Mouse (Mus musculus): ENCODE measurements around the gene Fanca.
"Not testable (repeated sequence)": the region's sequence is repeated elsewhere in the genome, so short reads cannot be mapped to it uniquely, and the experiment has no call there.

Fanca gene

DNA sequence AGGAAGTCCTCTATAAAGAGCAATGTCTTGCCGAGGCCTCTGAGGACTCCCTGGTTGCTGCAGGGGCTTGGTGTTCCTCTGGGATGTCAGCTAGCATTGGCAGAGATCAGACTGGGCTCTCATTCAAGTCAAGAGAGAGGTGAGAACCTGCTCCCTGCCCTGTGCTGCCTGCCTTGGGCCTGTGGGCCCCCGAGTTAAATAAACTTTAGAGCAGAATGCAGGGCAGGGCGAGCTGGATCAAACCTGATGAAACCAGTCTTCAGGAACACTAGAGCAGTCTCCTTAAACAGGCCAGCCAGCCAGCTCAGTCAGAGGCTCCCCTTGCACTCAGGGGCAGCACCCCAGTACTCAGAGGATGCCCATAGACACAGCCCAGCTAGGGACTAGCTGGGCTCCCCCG is 46.5 kb downstream of the Fanca start:
- DNase-seq (ENCODE audit: low read depth, low spot score), result peak; percentile 65

DNA sequence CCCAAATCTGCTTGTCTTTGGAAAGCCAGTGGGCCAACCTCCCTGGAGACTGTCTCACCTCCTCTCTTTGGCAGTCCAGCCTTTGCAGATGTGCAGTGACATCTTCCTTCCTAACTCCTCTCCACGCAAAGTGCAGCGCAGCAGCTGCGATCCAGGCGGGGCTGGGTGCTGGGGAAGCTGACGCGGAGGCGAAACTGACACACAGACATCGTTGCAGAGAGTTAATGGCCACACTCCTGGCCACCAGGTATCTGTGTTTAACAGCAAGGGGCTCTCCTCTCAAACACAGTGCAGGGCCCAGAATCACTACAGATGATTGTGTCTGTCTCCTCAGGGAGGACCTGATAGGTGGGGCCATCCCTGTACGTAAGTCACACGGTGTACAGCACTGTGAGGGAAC is 47.2 kb downstream of the Fanca start:
- no peak for DNase-seq (ENCODE audit: low read depth, low spot score)

DNA sequence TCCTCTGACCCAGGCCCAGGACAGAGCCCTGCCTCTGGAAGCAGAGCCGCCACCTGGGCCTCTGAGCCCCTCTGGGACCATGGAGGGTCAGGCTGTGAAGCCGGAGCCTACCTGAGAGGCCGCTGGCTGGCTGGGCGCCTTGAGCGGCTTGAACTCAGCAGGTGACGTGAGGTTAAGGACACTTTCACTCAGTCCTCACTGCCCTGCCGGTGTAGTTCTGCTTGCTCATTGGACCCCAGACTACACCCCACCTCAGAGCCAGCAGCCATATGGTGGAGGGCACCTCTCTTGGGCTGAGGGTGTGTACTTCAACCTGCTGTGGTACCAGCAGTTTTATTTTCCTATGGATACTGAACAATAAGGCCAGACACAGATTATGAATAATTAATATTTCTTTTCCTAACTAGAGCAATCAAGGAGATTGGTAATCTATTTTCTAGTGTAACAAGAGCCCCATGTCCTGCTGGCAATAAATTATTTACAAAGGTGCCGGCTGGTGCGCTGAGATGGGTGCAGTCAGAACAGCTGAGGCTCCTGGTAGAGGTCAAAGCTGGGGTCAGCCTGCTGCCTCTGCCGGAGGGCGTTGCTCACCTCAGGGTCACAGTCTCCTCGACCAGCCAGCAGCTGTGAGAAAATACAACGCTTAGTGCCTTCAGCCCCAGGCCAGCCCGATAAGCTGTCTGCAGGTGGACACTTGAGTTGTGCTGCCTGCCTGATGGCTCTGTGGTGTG is 50.3 kb downstream of the Fanca start:
- DNase-seq (ENCODE audit: low read depth, low spot score), result peak; percentile 46

DNA sequence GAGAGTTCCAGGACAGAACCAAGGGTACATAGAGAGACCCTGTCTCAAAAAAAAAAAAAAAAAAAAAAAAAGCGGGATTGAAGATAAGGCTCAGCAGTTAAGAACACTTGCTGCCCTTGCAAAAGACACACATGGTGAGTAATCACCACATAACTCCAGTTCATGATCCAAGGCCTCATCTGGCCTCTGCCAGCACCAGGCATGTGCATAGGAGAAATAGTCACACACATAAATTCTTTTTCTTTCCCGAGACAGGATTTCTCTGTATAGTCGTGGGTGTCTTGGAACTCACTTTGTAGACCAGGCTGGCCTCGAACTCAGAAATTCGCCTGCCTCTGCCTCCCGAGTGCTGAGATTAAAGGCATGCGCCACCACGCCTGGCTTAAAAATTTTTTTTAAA is 60.8 kb downstream of the Fanca start:
- DNase-seq (ENCODE audit: low read depth, low spot score), result not testable (repeated sequence)

DNA sequence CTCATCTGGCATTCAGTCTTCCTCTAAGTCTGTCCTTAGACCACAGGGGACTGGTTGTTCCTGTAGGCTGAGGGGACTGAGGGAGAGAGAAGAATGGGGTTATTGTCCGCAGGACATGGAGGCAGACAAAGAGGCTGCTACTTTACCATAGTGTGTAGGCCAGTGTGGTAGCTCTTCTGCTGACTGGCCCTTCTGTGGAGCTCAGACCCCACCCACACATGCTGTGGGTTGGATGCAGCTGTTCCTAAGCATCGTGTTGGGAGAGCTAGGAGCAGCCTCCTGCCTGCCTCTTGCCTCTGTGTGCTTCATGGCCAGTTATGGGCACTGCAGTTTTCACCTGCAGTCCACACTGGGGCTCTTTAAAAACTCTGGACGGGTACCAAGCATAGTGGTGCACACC is 61.3 kb downstream of the Fanca start:
- DNase-seq (ENCODE audit: low read depth, low spot score), result no peak

DNA sequence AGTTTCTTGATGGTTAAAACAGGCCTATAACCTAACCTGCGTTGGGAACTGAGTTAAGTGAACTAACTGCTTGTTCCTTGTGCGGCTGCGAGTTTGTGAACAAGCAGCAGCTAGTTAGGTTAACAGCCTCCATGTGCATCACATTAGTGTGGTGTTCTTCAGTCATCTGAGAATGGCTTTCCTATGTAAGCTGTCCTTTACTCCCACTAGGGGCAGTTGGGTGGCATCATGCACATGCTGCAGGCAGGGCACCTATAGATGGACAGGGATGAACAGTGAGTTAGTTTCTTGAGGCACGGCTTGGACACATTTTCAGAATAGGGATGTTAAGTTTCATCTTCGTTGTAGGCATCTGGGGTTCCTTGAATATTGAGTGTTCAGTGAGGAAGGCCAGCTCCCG is 63.2 kb downstream of the Fanca start:
- DNase-seq (ENCODE audit: low read depth, low spot score), result no peak

DNA sequence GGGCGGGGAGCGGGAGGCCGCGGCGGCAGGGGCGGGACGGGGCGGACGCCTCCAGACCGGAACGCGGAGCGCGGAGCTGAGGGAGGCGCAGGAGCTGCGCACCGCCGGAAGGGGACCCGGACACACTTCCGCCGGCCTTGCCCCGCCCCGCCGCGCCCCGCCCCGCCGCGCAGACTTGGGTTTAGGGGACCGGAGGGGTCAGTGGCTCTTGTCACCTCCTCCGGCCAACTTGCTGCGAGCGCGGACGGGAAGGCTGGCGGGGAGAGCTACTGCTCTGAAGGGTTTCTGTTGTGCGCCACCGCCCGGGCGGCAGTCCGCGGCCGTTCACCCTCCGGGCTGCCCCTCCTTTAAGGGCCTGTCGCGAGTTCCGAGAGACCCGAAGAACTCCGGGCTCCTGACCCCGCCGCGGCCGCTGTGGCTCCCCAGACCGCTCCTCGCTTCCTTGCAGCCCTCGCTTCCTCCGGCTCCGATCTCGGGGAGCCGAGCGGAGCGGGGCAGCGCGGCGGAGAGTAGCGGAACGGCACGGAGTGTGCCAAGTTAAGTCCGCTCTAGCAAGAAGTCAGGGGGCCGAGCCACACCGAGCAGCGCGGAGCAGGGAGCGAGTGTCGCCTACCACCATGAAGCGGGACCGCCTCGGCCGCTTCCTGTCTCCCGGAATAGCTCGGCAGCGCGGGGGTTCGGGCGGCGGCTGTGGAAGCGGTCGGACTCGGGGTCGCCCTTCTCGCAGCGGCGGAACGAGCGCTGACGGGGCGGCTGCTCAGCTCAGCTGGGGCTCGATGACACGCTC is 64.1 kb downstream of the Fanca start, which contains the start of the genes Zfp276 and Vps9d1:
TSS of gene Zfp276 (plus strand) at position 97 of the 787 bp plus-strand sequence.
TSS of gene Vps9d1 (minus strand) at position 250 of the 787 bp plus-strand sequence.
- peak; percentile 82 for DNase-seq (ENCODE audit: low read depth, low spot score)

DNA sequence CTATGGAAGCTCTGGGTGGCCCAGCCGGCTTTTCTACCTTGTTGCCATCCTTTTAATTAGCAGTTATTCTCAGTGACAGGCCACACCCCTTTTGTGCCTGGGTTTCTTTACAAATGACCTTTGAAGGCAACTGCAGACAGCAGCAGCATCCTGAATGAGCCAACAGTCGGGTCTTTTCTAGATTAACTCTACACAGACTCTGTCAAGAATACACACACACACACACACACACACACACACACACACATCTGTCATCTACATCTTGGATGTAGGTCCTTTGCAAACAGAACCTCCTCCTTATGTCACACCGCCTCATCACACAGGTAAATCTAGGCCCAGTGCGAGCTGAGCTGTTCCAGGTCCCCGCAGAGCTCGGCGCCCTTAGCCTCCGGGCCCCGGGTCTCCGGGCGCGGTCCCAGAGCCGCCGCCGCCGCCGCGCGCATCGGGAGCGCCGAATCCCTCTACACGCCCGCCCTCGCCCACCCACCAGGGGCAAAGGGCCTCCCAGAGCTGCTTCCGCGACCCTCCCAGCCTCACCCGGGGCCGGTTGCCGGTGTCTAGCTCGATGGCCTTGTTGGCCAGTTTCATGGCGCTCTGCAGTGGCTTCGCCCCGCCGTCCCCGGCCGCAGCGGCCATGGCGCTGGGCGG is 64.8 kb downstream of the Fanca start:
- no peak for DNase-seq (ENCODE audit: low read depth, low spot score)

DNA sequence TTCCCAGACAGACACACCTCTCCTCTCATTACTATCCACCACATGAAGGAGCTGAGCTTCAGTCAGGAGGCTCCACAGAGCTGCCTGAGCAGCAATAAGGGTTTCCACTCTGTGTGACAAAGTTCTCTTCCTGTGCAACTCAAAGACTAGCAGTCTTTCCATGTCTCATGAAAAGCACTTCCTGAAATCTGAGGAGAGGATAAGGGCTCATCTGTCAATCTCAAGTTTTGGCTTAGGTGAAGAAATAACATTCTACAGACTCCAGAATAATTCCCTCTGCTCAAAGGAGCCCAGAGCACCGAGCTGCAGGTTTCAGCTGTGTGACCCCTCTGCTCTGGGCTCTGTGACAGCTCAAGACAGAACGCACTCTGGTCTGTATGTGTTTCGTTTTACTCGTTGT is 65.5 kb downstream of the Fanca start:
- DNase-seq (ENCODE audit: low read depth, low spot score), result no peak

DNA sequence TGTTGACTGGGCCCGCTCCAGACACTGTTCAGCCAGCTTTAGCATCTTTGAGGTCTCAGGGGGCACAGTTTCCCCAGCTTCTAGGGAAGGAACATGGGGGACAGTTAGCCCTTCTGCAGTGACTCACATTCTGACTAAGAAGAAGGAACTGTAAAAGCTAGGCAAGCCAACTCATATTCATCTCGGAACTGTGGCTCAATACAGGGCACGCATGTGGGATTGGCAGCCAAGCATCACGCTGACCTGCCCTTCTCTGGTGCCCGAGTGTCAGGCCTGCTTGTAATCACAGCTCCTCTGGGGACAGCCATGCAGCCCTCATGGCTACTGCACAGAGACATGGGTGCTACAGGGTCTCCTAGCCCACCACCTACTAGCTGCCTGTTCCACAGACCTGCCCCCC is 67.4 kb downstream of the Fanca start:
- DNase-seq (ENCODE audit: low read depth, low spot score), result no peak

DNA sequence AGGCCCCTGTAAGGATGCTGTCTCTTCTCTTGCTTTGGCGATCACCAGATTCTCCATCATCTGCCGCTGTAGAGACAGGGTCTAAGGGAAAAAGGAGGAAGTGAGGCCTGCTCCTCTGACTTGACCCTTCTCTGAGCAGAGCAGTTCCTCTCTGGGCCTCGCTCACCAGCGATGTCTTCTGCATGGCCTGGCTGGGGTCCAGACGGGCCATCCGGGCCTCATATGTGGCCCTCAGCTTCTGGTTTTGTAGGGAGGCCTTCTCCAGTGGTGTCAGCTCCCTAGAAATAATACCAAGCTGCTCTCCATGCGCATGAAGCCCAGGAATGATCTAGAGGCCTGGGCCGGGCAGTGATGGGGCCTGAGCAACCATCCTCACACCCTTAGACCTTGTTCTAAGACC is 69.8 kb downstream of the Fanca start:
- DNase-seq (ENCODE audit: low read depth, low spot score), result no peak

DNA sequence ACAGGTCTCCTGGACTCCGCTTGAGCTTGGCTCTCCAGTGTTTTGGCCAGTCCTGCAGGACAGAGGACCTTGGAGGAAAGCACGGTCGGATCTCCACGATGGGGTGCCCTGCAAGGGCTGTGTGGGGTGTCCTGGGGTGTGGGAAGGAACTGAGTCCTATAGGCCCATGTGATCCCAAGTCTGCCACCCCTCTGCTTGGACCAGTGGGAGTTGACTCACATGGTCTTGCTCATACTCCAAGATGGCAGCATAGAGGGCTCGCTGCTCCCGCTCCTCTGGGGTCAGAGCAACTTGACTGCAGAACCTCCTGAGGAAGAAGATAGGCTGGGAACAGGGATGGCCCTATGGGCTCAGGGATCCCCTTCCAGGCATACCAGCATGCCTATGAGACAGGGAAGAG is 70.6 kb downstream of the Fanca start:
- DNase-seq (ENCODE audit: low read depth, low spot score), result no peak

DNA sequence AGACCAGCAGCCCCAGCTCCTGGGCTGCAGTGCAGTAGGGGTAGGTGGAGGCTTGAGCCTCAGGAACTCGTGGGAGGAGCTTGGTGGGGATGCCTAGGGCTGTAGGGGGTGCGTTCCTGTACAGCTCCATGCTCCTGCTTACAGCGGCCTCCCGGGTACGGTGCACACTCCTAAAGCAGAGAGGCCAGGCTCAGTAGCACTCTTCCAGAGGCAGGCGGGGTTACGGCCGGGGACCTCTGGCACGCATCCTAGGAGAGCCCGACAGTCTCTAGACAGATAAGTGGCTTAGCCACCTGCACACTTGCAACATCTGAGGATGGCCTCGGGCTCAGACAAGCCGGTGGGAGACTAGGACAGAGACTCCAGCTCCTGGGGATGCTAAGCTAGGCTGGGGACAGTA is 72.8 kb downstream of the Fanca start:
- no peak for DNase-seq (ENCODE audit: low read depth, low spot score)

DNA sequence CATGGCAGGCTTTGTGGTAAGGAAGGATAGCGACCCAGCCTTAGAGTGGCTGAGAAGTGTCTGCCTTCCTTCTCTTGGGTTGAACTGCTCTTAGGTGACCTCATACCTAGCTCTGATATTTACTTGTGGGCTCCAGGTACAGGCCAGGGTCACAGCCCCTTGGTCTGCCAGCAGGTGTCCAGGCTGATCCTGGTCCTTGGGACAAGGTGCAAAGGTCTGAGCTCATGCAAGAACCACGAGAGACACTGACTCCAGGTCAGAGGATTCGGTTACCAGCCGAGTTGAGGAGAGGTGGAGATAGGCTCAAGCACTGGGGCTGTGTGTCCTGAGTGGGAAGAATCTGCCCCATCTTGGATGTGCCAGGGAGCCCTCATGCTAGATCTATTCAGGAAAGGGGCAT is 74.0 kb downstream of the Fanca start:
- DNase-seq (ENCODE audit: low read depth, low spot score), result no peak

DNA sequence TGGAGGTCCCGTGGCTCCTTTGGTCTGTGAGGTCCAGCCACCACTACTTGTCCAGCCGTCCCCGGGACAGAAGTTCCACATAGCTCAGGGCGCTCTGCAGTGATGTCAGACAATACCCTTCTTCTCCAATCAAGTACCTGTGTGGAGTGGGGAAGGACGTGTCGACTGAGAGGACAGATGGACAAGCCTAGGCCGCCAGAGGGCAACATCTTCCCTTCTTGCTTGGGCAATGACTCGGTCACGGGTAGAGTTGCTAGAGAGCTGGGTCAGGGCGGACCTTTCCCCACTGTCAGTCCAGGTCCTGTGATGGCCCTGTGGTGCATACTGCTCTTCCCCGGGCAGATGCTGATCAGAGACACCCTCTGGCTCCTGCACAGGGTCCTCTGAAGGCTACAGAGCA is 75.3 kb downstream of the Fanca start:
- no peak for DNase-seq (ENCODE audit: low read depth, low spot score)

DNA sequence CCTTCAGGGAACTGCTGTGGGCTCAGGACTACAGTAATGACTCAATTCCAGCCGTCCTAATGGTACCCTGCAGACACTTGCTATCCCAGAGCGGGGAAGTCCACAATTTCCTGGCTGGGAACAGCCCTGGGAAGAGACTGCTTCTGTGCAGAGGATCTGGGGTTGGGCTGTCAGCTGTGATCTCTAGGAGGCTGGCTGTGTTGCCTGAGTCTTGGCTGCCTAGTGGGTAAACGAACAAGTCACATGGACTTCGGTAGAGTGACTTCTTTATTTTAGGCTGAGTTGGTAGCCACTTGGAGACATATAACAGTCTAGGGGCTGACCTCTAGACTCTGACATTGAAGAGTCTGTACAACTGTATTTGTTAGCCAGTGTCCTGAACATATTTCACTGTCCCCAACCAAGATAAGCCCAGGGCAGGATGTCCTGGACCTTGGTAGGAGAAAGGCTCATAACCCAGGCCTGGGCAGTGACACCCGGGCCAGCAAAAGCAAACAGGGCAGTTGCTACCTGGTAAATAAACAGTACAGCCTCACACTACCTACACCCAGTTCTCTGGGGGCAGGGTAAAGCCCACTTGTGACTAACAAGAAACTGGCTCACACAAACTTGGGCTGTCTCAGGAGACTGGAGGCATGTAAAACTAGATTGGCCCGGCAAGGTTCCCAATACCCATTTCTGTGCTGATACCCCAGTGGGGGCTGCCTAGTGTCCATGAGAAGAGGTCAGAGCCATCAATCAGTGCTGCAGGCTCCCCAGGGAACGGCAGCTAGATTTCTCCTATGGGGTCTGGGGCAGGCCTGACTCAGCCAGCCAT is 76.1 kb downstream of the Fanca start:
- no peak for DNase-seq (ENCODE audit: low read depth, low spot score)

DNA sequence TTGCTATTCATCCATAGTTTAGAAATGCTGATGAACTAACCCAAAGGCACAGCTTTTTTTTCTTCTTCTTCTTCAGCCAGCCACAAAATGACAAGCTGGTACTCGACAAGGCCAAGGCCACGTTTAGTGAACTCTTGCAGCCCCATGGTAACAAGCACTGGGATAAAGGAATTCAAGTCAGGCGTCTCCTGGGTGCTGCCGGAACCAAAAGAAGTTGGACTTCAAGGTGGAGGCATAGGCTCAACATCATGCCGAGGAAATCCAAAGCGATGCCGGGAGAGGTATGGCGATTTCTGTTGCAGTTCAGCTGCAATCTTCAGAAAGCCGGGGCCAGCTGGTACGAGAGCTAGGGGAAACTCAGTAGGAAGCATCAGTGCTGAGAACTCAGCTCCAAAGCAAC is 79.0 kb downstream of the Fanca start:
- DNase-seq (ENCODE audit: low read depth, low spot score), result no peak

DNA sequence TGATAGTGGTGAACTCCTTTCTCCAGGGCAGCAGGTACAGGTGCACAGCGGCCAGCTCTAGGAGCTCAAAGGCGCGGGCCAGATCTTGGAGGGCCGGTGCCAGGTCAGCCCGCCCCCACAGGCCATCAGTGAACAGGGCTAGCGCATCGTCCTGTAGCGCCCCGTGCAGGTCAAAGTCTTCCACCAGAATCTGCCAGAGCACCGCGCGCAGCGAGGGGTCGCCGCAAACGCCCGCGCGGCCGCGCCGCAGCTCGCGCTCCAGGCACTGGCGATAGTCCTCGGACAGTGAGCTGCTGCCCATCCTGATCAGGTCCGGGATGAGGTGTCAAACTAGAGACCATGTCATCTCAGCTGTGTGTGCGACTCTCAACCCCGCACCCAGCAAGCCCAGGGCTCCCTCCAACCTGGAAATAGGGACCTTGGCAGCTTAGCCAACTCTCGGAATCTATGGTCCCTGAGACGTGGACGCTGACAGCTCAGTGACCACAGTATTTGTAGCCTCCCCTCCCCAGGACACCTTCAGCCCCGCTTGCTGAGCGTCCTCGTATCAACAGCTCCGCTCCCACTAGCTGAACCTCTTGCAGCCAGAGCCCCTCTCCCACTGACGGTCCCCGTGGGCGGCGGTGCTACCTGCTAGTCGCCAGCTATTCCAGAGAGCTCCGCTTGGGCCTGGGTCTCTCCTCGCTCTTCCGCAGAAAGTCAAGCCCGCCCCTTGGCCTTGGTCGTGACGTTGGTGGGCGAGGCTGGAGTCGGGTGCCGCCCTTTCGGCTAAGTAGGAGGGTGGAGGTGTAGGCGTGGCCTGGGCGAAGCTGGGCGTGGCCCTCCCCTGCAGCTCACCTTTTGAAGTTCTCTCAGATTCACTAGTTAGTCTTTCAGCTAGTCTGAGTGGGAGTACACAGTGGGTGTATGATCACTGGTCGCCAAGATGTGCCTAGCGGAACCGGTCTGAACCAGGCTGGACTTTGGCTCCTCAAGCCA is 82.6 kb downstream of the Fanca start, which contains the start of gene Spata2l:
TSS of gene Spata2l (minus strand) at position 714 of the 978 bp plus-strand sequence.
- peak; percentile 98 for DNase-seq (ENCODE audit: low read depth, low spot score)

DNA sequence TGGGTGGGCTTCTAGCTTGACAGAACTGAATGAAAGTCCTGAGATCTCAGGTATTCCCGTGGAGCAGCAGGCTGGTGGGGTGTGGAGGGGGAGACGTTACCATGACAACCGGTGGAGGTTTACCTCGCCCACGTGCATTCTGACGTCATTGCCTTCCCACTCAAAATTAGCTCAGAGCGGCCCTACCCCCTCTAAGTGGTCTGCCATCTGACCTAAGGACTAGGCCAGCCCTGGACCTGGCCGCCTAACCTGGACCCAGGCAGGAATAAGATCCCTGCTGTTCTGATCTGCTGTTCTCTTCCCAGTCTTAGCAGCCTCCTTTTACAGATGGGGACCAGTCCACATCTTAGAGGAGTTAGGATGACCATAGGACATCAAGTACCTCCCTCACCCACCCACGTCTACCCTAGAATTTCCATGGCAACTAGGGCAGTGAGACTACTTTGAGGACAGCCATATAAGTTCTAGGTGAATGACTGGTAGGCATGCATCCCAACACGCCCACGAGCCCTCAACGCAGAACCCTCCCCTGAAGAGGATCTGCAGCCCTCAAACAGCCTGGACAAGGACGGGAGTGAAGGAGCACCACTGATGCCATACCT is 83.4 kb downstream of the Fanca start:
- DNase-seq (ENCODE audit: low read depth, low spot score), result peak; percentile 70

DNA sequence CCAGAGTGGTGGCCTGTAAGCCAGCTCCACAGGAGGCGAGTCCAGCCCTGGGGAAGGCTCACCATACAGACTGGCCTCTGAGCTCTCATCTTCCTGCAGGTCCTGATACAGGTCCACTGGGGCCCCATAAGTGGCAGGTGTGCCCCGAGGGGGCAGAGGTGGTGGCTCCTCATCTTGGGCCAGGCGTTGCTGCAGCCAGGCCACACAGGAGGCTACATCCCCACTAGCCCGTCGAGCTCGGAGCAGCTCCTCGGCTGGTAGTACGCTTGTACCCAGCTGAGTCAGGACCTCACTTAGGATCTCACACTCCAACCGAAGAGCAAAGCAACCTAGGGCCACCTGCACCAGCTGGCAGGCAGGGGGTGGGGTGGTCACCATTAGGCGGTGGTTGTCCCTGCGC is 84.6 kb downstream of the Fanca start:
- DNase-seq (ENCODE audit: low read depth, low spot score), result no peak
